Mouse (Mus musculus): Measurements from ENCODE around the gene Dnah2. TPM values are rescaled to one million over a fixed set of nuclear protein-coding genes. Genes with fewer than 3 reads are reported as not detected.
"Not testable (repeated sequence)": the region's sequence is repeated elsewhere in the genome, so short reads cannot be mapped to it uniquely, and the experiment has no call there.

The Dnah2 gene
- total and polyA plus RNA-seq, 2 experiments from 2014 or later, result 3.9 to 9.5 TPM

- ATAC-seq (ENCODE audit: low FRiP score); H3K9ac ChIP-seq (replicated peaks; ENCODE audit: low read length, poor library complexity, severe bottlenecking); H3K4me2 ChIP-seq (ENCODE audit: low read depth, low read length, poor library complexity, severe bottlenecking); H3K27ac ChIP-seq (ENCODE audit: low read depth, low read length); H3K4me3 ChIP-seq (ENCODE audit: low read depth, low read length); DNase-seq (ENCODE audit: low spot score); H3K9me3 ChIP-seq (ENCODE audit: low read length); H3K4me1 ChIP-seq (ENCODE audit: insufficient read depth, low read length); H3K36me3 ChIP-seq (ENCODE audit: insufficient read depth, low read length); H3K27me3 ChIP-seq (ENCODE audit: insufficient read depth, low read length): not testable (repeated sequence)
- 92% methylated on average over 3 of the region's 3 CpGs for WGBS
- peak; percentile 27; the same call in 1 of the 2 replicates for TF ChIP-seq CTCF (IDR thresholded peaks at IDR 0.05)
Observed at GRCm38 (mm10) chr11:69530281-69530680, 18.6 kb downstream of the Dnah2 start.

GRCm38 (mm10) chr11:69528031-69528390, 20.9 kb downstream of the Dnah2 start:
- H3K9me3 ChIP-seq (ENCODE audit: low read length), result no peaks in the 10 kb centered on the region
- TF ChIP-seq CTCF (IDR thresholded peaks at IDR 0.05), result no peak
- 71% methylated on average over 4 of the region's 4 CpGs for WGBS
- DNase-seq (ENCODE audit: low spot score) (no peak), ATAC-seq (ENCODE audit: low FRiP score) (no peak)
- no peaks in the 10 kb centered on the region for H3K27me3 ChIP-seq (ENCODE audit: insufficient read depth, low read length)
- no peak overlapping the region for H3K4me2 ChIP-seq (ENCODE audit: low read depth, low read length, poor library complexity, severe bottlenecking)
- 0 out of 2 replicates have a peak overlapping the region, but pooled peaks have one; percentile 29 for H3K9ac ChIP-seq (replicated peaks; ENCODE audit: low read length, poor library complexity, severe bottlenecking)
- peak overlapping the region; percentile 94 for H3K27ac ChIP-seq (ENCODE audit: low read depth, low read length)
- no peaks in the 10 kb centered on the region for H3K4me1 ChIP-seq (ENCODE audit: insufficient read depth, low read length)
- H3K4me3 ChIP-seq (ENCODE audit: low read depth, low read length), result no peak overlapping the region
- H3K36me3 ChIP-seq (ENCODE audit: insufficient read depth, low read length), result 0 out of 2 replicates have a peak, but pooled peaks cover 2% of the 10 kb centered on the region

GRCm38 (mm10) chr11:69527098-69528030, 21.5 kb downstream of the Dnah2 start:
- ATAC-seq (ENCODE audit: low FRiP score) (peak; percentile 49; the same call in 1 of the 2 replicates), DNase-seq (ENCODE audit: low spot score) (peak; percentile 73)
- H3K4me3 ChIP-seq (ENCODE audit: low read depth, low read length), result peak overlapping the region; percentile 8
- peak overlapping the region; percentile 41 for H3K4me2 ChIP-seq (ENCODE audit: low read depth, low read length, poor library complexity, severe bottlenecking)
- H3K9me3 ChIP-seq (ENCODE audit: low read length), result no peaks in the 10 kb centered on the region
- peak overlapping the region; percentile 94 for H3K27ac ChIP-seq (ENCODE audit: low read depth, low read length)
- WGBS, result 5% methylated on average over 30 of the region's 30 CpGs
- 0 out of 2 replicates have a peak, but pooled peaks cover 2% of the 10 kb centered on the region for H3K36me3 ChIP-seq (ENCODE audit: insufficient read depth, low read length)
- no peak for TF ChIP-seq CTCF (IDR thresholded peaks at IDR 0.05)
- H3K9ac ChIP-seq (replicated peaks; ENCODE audit: low read length, poor library complexity, severe bottlenecking), result peak overlapping the region; percentile 40
- no peaks in the 10 kb centered on the region for H3K4me1 ChIP-seq (ENCODE audit: insufficient read depth, low read length)
- H3K27me3 ChIP-seq (ENCODE audit: insufficient read depth, low read length), result no peaks in the 10 kb centered on the region

- DNase-seq (ENCODE audit: low spot score) (no peak), ATAC-seq (ENCODE audit: low FRiP score) (no peak)
- peak overlapping the region; percentile 41; the same call in 1 of the 2 replicates for H3K4me2 ChIP-seq (ENCODE audit: low read depth, low read length, poor library complexity, severe bottlenecking)
- H3K4me3 ChIP-seq (ENCODE audit: low read depth, low read length), result no peak overlapping the region
- no peaks in the 10 kb centered on the region for H3K4me1 ChIP-seq (ENCODE audit: insufficient read depth, low read length)
- no peaks in the 10 kb centered on the region for H3K9me3 ChIP-seq (ENCODE audit: low read length)
- H3K36me3 ChIP-seq (ENCODE audit: insufficient read depth, low read length), result 0 out of 2 replicates have a peak, but pooled peaks cover 2% of the 10 kb centered on the region
- H3K9ac ChIP-seq (replicated peaks; ENCODE audit: low read length, poor library complexity, severe bottlenecking), result peak overlapping the region; percentile 40
- H3K27ac ChIP-seq (ENCODE audit: low read depth, low read length), result peak overlapping the region; percentile 94
- 12% methylated on average over 4 of the region's 4 CpGs for WGBS
- no peaks in the 10 kb centered on the region for H3K27me3 ChIP-seq (ENCODE audit: insufficient read depth, low read length)
- no peak for TF ChIP-seq CTCF (IDR thresholded peaks at IDR 0.05)
Observed at GRCm38 (mm10) chr11:69526631-69527030, 22.3 kb downstream of the Dnah2 start.

GRCm38 (mm10) chr11:69525661-69526060, 23.2 kb downstream of the Dnah2 start:
- no peak overlapping the region for H3K4me3 ChIP-seq (ENCODE audit: low read depth, low read length)
- 73% methylated on average over 9 of the region's 9 CpGs for WGBS
- no peak for ATAC-seq (ENCODE audit: low FRiP score)

GRCm38 (mm10) chr11:69523651-69524050, 25.3 kb downstream of the Dnah2 start:
- no peaks in the 10 kb centered on the region for H3K9me3 ChIP-seq (ENCODE audit: low read length)
- no peak for ATAC-seq (ENCODE audit: low FRiP score)

More at GRCm38 (mm10) chr11:69525661-69526060, 23.2 kb downstream of the Dnah2 start:
- Histone ChIP-seq H3K9ac (replicated peaks; ENCODE audit: low read length, poor library complexity, severe bottlenecking) (no peak overlapping the region), H3K36me3 (ENCODE audit: insufficient read depth, low read length) (peaks cover 2% of the 10 kb centered on the region; the same call in 1 of the 2 replicates), H3K27me3 (ENCODE audit: insufficient read depth, low read length) (no peaks in the 10 kb centered on the region), H3K4me1 (ENCODE audit: insufficient read depth, low read length) (no peaks in the 10 kb centered on the region), H3K4me2 (ENCODE audit: low read depth, low read length, poor library complexity, severe bottlenecking) (no peak overlapping the region), H3K9me3 (ENCODE audit: low read length) (no peaks in the 10 kb centered on the region), H3K27ac (ENCODE audit: low read depth, low read length) (no peak overlapping the region)
- TF ChIP-seq CTCF (IDR thresholded peaks at IDR 0.05), result no peak
- DNase-seq (ENCODE audit: low spot score), result no peak

More at GRCm38 (mm10) chr11:69523651-69524050, 25.3 kb downstream of the Dnah2 start:
- H3K4me3 ChIP-seq (ENCODE audit: low read depth, low read length), result no peak overlapping the region
- H3K27me3 ChIP-seq (ENCODE audit: insufficient read depth, low read length), result no peaks in the 10 kb centered on the region
- no peak overlapping the region for H3K9ac ChIP-seq (replicated peaks; ENCODE audit: low read length, poor library complexity, severe bottlenecking)
- peaks cover 2% of the 10 kb centered on the region; the same call in 1 of the 2 replicates for H3K36me3 ChIP-seq (ENCODE audit: insufficient read depth, low read length)
- H3K4me2 ChIP-seq (ENCODE audit: low read depth, low read length, poor library complexity, severe bottlenecking), result no peak overlapping the region
- no peaks in the 10 kb centered on the region for H3K4me1 ChIP-seq (ENCODE audit: insufficient read depth, low read length)
- 92% methylated on average over 4 of the region's 4 CpGs for WGBS
- DNase-seq (ENCODE audit: low spot score), result no peak
- TF ChIP-seq CTCF (IDR thresholded peaks at IDR 0.05), result no peak
- H3K27ac ChIP-seq (ENCODE audit: low read depth, low read length), result no peak overlapping the region
